In the genomic region with DNA sequence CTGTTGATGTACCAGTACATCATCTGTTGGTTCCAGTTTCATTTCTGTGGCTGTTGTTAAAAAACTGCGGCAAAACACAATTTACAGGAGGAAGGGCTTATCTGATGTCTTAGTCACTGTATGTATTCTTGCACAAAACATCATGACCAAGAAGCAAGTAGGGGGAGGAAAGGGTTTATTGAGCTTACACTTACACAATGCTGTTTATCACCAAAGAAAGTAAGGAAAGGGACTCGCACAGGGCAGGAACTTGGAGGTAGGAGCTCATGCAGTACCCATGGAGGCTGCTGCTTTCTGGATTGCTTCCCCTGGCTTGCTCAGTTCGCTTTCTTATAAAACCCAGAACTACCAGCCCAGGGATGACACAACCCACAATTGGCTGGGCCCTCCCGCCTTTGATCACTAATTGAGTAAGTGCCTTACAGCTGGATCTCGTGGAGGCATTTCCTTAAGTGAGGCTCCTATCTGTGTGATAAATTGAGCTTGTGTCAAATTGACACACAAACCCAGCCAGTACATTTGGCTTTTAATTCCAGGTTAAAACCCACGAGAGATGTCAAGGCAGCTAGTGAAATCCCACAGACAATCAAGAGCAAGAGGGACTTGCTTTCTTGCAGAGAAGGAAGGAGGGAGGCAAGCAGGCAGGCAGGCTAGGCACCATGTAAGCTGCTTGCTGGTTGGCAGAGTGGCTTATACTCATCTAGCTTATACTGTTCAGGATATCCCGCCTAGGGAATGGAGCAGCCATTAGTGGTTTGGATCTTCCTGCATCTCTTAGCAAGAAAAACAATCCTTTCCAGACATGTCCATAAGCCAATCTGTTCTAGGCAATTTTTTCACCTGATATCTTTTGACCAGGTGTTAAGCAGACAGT, we compare ENCODE assay signal across 8 mouse cellular contexts. TPM values are rescaled to one million over a fixed set of nuclear protein-coding genes. Genes with fewer than 3 reads are reported as not detected.
A peak's percentile ranks its signal among the peaks of the same experiment; 100 is the strongest.
DNase-seq lines count a peak whose midpoint lies in the region; ATAC-seq and TF ChIP-seq lines count a peak whose summit lies in the region.

No protein-coding gene starts in this region.

- H3K4me2 ChIP-seq in midbrain, embryonic 11.5 days = peak overlapping the region; percentile 56

- peaks cover 6% of the 10 kb centered on the region; the same call in 1 of the 2 replicates for H3K36me3 ChIP-seq in kidney, adult 2 months (ENCODE audit: control insufficient read depth, insufficient read depth, low read length)
- peaks cover 33% of the 10 kb centered on the region for H3K36me3 ChIP-seq in hindbrain, embryonic 10.5 days
- peaks cover 6% of the 10 kb centered on the region for H3K36me3 ChIP-seq in midbrain, embryonic 11.5 days (ENCODE audit: control insufficient read depth, insufficient read depth, low read length)

- no peak for TF ChIP-seq POLR2A in kidney, adult 2 months (IDR thresholded peaks at IDR 0.05; ENCODE audit: low read depth, low read length)

- WGBS in kidney, adult 2 months = 62% methylated on average over 7 of the region's 7 CpGs
- WGBS in hindbrain, embryonic 10.5 days = 81% methylated on average over 7 of the region's 7 CpGs
- 78% methylated on average over 7 of the region's 7 CpGs for WGBS in midbrain, embryonic 11.5 days

- peaks cover 9% of the 10 kb centered on the region for H3K4me1 ChIP-seq in kidney, adult 2 months (ENCODE audit: control insufficient read depth, insufficient read depth, low read length)
- peaks cover 14% of the 10 kb centered on the region for H3K4me1 ChIP-seq in hindbrain, embryonic 10.5 days (replicated peaks)
- H3K4me1 ChIP-seq in midbrain, embryonic 11.5 days (ENCODE audit: control insufficient read depth, insufficient read depth, low read length) = peaks cover 7% of the 10 kb centered on the region; the same call in 1 of the 2 replicates

- DNase-seq in kidney, adult 2 months = no peak
- no peak for DNase-seq in kidney, postnatal 10 days
- DNase-seq in Muller cell, postnatal 12 days (ENCODE audit: inconsistent ontology term) = peak; percentile 11
- DNase-seq in hindbrain, embryonic 10.5 days (ENCODE audit: low spot score) = no peak
- peak; percentile 79 for DNase-seq in midbrain, embryonic 11.5 days (ENCODE audit: low spot score, missing footprints)
- no peak for DNase-seq in cerebellum, adult 9-11 months
- no peak for DNase-seq in right cerebral cortex, postnatal 36 days (ENCODE audit: low spot score in 2 of 2)
- DNase-seq in spleen, postnatal 4 days (ENCODE audit: low spot score in 2 of 2) = no peak

- H3K27me3 ChIP-seq in kidney, adult 2 months (replicated peaks; ENCODE audit: control insufficient read depth, insufficient read depth, low read length) = no peaks in the 10 kb centered on the region
- H3K27me3 ChIP-seq in hindbrain, embryonic 10.5 days (ENCODE audit: insufficient read depth, poor library complexity, severe bottlenecking) = no peaks in the 10 kb centered on the region
- no peaks in the 10 kb centered on the region for H3K27me3 ChIP-seq in midbrain, embryonic 11.5 days (ENCODE audit: control insufficient read depth, insufficient read depth, low read length)

- H3K27ac ChIP-seq in kidney, adult 2 months (ENCODE audit: insufficient read depth, low read depth, low read length) = peak overlapping the region; percentile 38; the same call in 1 of the 2 replicates
- peak overlapping the region; percentile 95; the same call in 1 of the 2 replicates for H3K27ac ChIP-seq in hindbrain, embryonic 10.5 days
- no peak overlapping the region for H3K27ac ChIP-seq in midbrain, embryonic 11.5 days (ENCODE audit: low read depth, low read length)

- H3K4me3 ChIP-seq in kidney, adult 2 months (ENCODE audit: insufficient read depth, low read depth, low read length) = peak overlapping the region; percentile 28; the same call in 1 of the 2 replicates
- H3K4me3 ChIP-seq in hindbrain, embryonic 10.5 days = peak overlapping the region; percentile 80
- H3K4me3 ChIP-seq in midbrain, embryonic 11.5 days (ENCODE audit: low read depth, low read length) = peak overlapping the region; percentile 57

- H3K9me3 ChIP-seq in hindbrain, embryonic 10.5 days = no peaks in the 10 kb centered on the region
- no peaks in the 10 kb centered on the region for H3K9me3 ChIP-seq in midbrain, embryonic 11.5 days (ENCODE audit: control insufficient read depth, low read length)

- H3K9ac ChIP-seq in midbrain, embryonic 11.5 days (ENCODE audit: low read length) = peak overlapping the region; percentile 81

- ATAC-seq in midbrain, embryonic 11.5 days (ENCODE audit: low FRiP score) = no peak

- TF ChIP-seq CTCF in kidney, adult 2 months (conservative IDR thresholded peaks at IDR 0.05; ENCODE audit: insufficient read depth, insufficient read length, low read depth, low read length) = no peak

RNA-seq across cellular contexts. Expression of gene Snw1, which starts 1.6 kb away (rescaled TPM):
- polyA plus RNA-seq in kidney, adult 2 months (2012; rRNA removed) = 10.5 and 13.6 TPM in 2 replicates
- 127 and 154 TPM in 2 replicates for polyA plus RNA-seq in hindbrain, embryonic 10.5 days (2016; fragmentation: Nextera tagmentation; extraction: Ambion mirVana)
- 173 and 176 TPM in 2 replicates for polyA plus RNA-seq in midbrain, embryonic 11.5 days (2014; fragmentation: Nextera tagmentation; extraction: Ambion mirVana)

RNA-seq across cellular contexts. Expression of gene Gm5788, which starts 24.0 kb away (rescaled TPM):
- polyA plus RNA-seq in kidney, adult 2 months (2012; rRNA removed) = not detected in 2 replicates
- not detected in 2 replicates for polyA plus RNA-seq in hindbrain, embryonic 10.5 days (2016; fragmentation: Nextera tagmentation; extraction: Ambion mirVana)
- not detected in 2 replicates for polyA plus RNA-seq in midbrain, embryonic 11.5 days (2014; fragmentation: Nextera tagmentation; extraction: Ambion mirVana)

RNA-seq across cellular contexts. Expression of gene Alkbh1, which starts 26.7 kb away (rescaled TPM):
- 9.2 and 10.4 TPM in 2 replicates for polyA plus RNA-seq in kidney, adult 2 months (2012; rRNA removed)
- polyA plus RNA-seq in hindbrain, embryonic 10.5 days (2016; fragmentation: Nextera tagmentation; extraction: Ambion mirVana) = 47.6 and 61.6 TPM in 2 replicates
- 37.6 TPM in 2 replicates for polyA plus RNA-seq in midbrain, embryonic 11.5 days (2014; fragmentation: Nextera tagmentation; extraction: Ambion mirVana)

RNA-seq across cellular contexts. Expression of gene Slirp, which starts 26.8 kb away (rescaled TPM):
- polyA plus RNA-seq in kidney, adult 2 months (2012; rRNA removed) = 27.7 and 40.0 TPM in 2 replicates
- 295 and 311 TPM in 2 replicates for polyA plus RNA-seq in hindbrain, embryonic 10.5 days (2016; fragmentation: Nextera tagmentation; extraction: Ambion mirVana)
- polyA plus RNA-seq in midbrain, embryonic 11.5 days (2014; fragmentation: Nextera tagmentation; extraction: Ambion mirVana) = 283 and 306 TPM in 2 replicates

RNA-seq across cellular contexts. Expression of gene Gm8300, which starts 43.6 kb away (rescaled TPM):
- not detected in 2 replicates for polyA plus RNA-seq in kidney, adult 2 months (2012; rRNA removed)
- polyA plus RNA-seq in hindbrain, embryonic 10.5 days (2016; fragmentation: Nextera tagmentation; extraction: Ambion mirVana) = not detected in 2 replicates
- polyA plus RNA-seq in midbrain, embryonic 11.5 days (2014; fragmentation: Nextera tagmentation; extraction: Ambion mirVana) = not detected in 2 replicates

Comparison
In these comparisons a context has a peak if more than half of its experiments do, and no peak if none do; other contexts are left out.
1. DNase-seq: peak in Muller cell, postnatal 12 days (single experiment) and midbrain, embryonic 11.5 days (single experiment); none in kidney, adult 2 months (single experiment), kidney, postnatal 10 days (single experiment), hindbrain, embryonic 10.5 days (single experiment), cerebellum, adult 9-11 months (single experiment), right cerebral cortex, postnatal 36 days (0 of 2) and spleen, postnatal 4 days (0 of 2).
2. H3K4me3 ChIP-seq: peak in every context shown above with its lines; median percentile 80 in hindbrain, embryonic 10.5 days; 57 in midbrain, embryonic 11.5 days; 28 in kidney, adult 2 months.